Mouse (Mus musculus) myocyte (in vitro differentiated cells): Measurements from ENCODE around the gene Slc25a13.

Source experiments
- MYOD1 ChIP-seq, 3 experiments: IDR thresholded peaks; one replicate each; pipeline ENCODE4 v1.6.1; 2011; ENCODE audit warnings: control low read depth in 2 of 3, low read depth in 2 of 3, mild to moderate bottlenecking in 2 of 3, moderate library complexity in 1 of 3; ENCODE audit not compliant: insufficient read length in 2 of 3, control insufficient read depth in 1 of 3
- POLR2A ChIP-seq: IDR thresholded peaks from one replicate; pipeline ENCODE4 v1.6.1; 2011; ENCODE audit warnings: low read depth, mild to moderate bottlenecking, control low read depth, moderate library complexity; ENCODE audit not compliant: insufficient read length
- TCF3 ChIP-seq: IDR thresholded peaks from one replicate; pipeline ENCODE4 v1.6.1; 2011; ENCODE audit warnings: low read depth, control low read depth; ENCODE audit not compliant: insufficient read length
- USF1 ChIP-seq: IDR thresholded peaks from one replicate; pipeline ENCODE4 v1.6.1; 2011; ENCODE audit warnings: low read depth, mild to moderate bottlenecking, control low read depth, moderate library complexity

DNA sequence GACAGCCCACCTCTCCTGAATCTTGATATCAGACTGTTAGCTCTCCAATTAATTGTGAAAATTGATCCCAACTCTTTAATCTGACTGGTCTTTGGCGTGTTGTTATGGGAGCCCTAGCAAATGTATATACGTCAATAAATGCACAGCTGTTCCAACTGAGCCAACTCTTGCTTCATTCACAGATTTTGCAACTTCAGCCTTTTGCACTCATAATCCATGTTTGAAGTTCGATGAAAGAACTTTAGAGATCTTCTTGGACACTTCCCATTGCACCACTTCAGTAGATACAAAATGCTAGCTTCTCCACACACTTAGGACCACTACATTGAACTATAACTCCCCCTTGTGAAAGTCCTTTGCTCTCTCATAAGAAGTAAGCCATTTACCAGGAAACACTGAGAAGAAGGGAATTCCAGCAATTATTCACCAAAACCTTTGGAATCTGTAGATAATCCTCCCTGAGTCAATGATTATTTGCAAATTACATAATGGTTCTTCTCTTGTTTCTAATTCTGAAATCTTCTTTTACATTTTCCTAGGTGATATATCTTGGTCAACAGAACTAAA, 11.3 kb downstream of the Slc25a13 start:
- TF ChIP-seq TCF3, result no peak
- TF ChIP-seq POLR2A, result no peak
- TF ChIP-seq MYOD1 (IDR thresholded peaks at IDR 0.05; ENCODE audit: control insufficient read depth in 1 of 3, insufficient read length in 2 of 3, low read depth in 2 of 3), result no peak
- TF ChIP-seq USF1, result no peak
